Mouse (Mus musculus): ENCODE measurements around the gene Mmp14. TPM values are rescaled to one million over a fixed set of nuclear protein-coding genes. Genes with fewer than 3 reads are reported as not detected.

Mmp14 gene
- total and polyA plus RNA-seq, 3 experiments: 19.4 to 29.9 TPM; not detected in 1

DNA sequence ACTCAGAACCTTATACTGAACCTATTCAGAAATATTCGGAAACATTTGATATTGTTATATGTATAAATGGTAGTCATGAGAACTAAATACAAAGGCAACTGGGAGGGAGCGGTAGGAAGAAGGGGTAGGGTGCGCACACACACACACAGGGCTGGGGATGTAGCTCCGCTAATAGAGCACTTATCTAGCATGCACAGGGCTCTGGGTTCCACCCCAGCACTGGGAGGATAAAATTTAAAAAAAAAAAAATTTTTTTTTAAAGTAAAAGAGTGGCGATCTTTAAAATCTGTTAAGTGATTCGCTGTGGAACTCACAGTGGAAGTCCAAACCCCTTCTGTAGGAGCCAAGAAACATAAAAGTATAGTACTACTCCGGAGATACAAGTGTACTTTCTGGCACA is 54.5 kb downstream of the Mmp14 start:
- peak; percentile 82 for DNase-seq (ENCODE audit: low read depth, low spot score)
- no peak overlapping the region for H3K4me3 ChIP-seq (ENCODE audit: control insufficient read depth in 1 of 2, insufficient read depth in 1 of 2, low read depth in 2 of 2, low read length in 2 of 2)
- H3K79me2 ChIP-seq (ENCODE audit: control insufficient read depth, insufficient read depth, low read length, poor library complexity): no peaks in the 10 kb centered on the region
- no peaks in the 10 kb centered on the region for H3K9me3 ChIP-seq (replicated peaks; ENCODE audit: insufficient read depth, low read length)
- TF ChIP-seq EP300 (IDR thresholded peaks at IDR 0.05; ENCODE audit: low read depth in 1 of 2, low read length in 2 of 2): peak; percentile 81 to 83
- no peak for TF ChIP-seq POLR2AphosphoS2 (IDR thresholded peaks at IDR 0.05; ENCODE audit: low read length)
- TF ChIP-seq USF2 (IDR thresholded peaks at IDR 0.05; ENCODE audit: borderline replicate concordance in 1 of 2, insufficient read depth in 1 of 2, low read depth in 1 of 2, low read length in 2 of 2): no peak
- no peak for TF ChIP-seq E2F4 (IDR thresholded peaks at IDR 0.05; ENCODE audit: borderline replicate concordance, low read depth, low read length)
- peak; percentile 85 for TF ChIP-seq GATA1 (IDR thresholded peaks at IDR 0.05; ENCODE audit: low read depth, low read length)
- no peak for TF ChIP-seq USF1 (IDR thresholded peaks at IDR 0.05; ENCODE audit: low read depth, low read length)
- TF ChIP-seq RCOR1 (IDR thresholded peaks at IDR 0.05; ENCODE audit: low read depth, low read length): peak; percentile 88
- peak; percentile 14; the same call in 1 of the 2 replicates for TF ChIP-seq TBP (IDR thresholded peaks at IDR 0.05; ENCODE audit: low read depth, low read length)
- peak; percentile 50; the same call in 1 of the 2 replicates for TF ChIP-seq ETS1 (IDR thresholded peaks at IDR 0.05; ENCODE audit: low read depth, low read length)
- TF ChIP-seq JUND (IDR thresholded peaks at IDR 0.05; ENCODE audit: low read depth, low read length): no peak
- TF ChIP-seq TAL1 (IDR thresholded peaks at IDR 0.05; ENCODE audit: low read length): peak; percentile 70
- TF ChIP-seq NELFE (IDR thresholded peaks at IDR 0.05; ENCODE audit: low read depth, low read length): no peak
- no peak for TF ChIP-seq MEF2A (IDR thresholded peaks at IDR 0.05; ENCODE audit: extremely low read depth, insufficient replicate concordance, low read depth, low read length, poor library complexity, severe bottlenecking)
- peak; percentile 94 for TF ChIP-seq ZNF384 (IDR thresholded peaks at IDR 0.05; ENCODE audit: low read depth, low read length)
- TF ChIP-seq MAZ (IDR thresholded peaks at IDR 0.05; ENCODE audit: low read depth, low read length): peak; percentile 29; the same call in 1 of the 2 replicates
- TF ChIP-seq CTCF (IDR thresholded peaks at IDR 0.05 in 2 of 3, conservative IDR thresholded peaks at IDR 0.05 in 1 of 3; ENCODE audit: control insufficient read depth in 1 of 3, insufficient read depth in 1 of 3, low read depth in 2 of 3, low read length in 3 of 3, poor library complexity in 1 of 3, severe bottlenecking in 1 of 3): no peak
- TF ChIP-seq TCF12 (IDR thresholded peaks at IDR 0.05; ENCODE audit: low read depth, low read length): peak; percentile 91
- TF ChIP-seq SMC3 (IDR thresholded peaks at IDR 0.05; ENCODE audit: low read depth, low read length): no peak
- TF ChIP-seq SIN3A (IDR thresholded peaks at IDR 0.05; ENCODE audit: low read length): no peak; the same call in none of the 2 replicates
- TF ChIP-seq ELF1 (IDR thresholded peaks at IDR 0.05; ENCODE audit: low read depth, low read length): no peak
- peaks cover 13 to 41% of the 10 kb centered on the region in 2 experiments for H3K4me1 ChIP-seq (ENCODE audit: control insufficient read depth in 1 of 2, insufficient read depth in 2 of 2, low read length in 2 of 2)
- H3K9ac ChIP-seq (ENCODE audit: control insufficient read depth, low read depth, low read length, poor library complexity, severe bottlenecking): no peak overlapping the region
- H3K36me3 ChIP-seq (ENCODE audit: control insufficient read depth in 1 of 2, insufficient read depth in 2 of 2, low read length in 2 of 2): peaks cover 0 to 32% of the 10 kb centered on the region in 2 experiments; a peak in 2 of 4 replicates
- H3K27ac ChIP-seq (ENCODE audit: control insufficient read depth, low read depth, low read length): peak overlapping the region; percentile 59
- H3K27me3 ChIP-seq (ENCODE audit: control insufficient read depth in 1 of 2, insufficient read depth in 2 of 2, low read length in 2 of 2): no peaks in the 10 kb centered on the region

DNA sequence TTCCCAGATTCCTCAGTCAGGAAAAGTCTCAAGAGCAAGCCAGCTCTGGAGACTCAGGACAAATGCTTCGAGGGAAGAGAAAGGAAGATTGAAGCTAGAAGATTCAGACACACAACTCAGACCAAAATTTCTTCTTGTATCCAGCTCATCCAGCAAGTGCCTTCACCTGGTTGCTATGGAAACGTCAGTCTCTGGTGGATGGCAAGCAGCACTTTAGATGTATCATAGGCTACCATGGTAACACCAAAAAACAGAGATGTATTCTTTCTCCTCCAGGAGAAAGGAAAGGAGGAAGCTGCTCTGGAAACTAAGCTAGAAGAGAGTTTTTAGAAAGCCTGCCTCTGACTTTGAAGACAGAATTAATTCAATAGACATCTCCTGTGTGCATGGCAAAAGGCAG is 56.3 kb downstream of the Mmp14 start:
- no peaks in the 10 kb centered on the region for H3K27me3 ChIP-seq (ENCODE audit: control insufficient read depth in 1 of 2, insufficient read depth in 2 of 2, low read length in 2 of 2)
- peaks cover 8 to 27% of the 10 kb centered on the region in 2 experiments for H3K4me1 ChIP-seq (ENCODE audit: control insufficient read depth in 1 of 2, insufficient read depth in 2 of 2, low read length in 2 of 2)
- no peaks in the 10 kb centered on the region for H3K79me2 ChIP-seq (ENCODE audit: control insufficient read depth, insufficient read depth, low read length, poor library complexity)
- no peak overlapping the region for H3K27ac ChIP-seq (ENCODE audit: control insufficient read depth, low read depth, low read length)
- TF ChIP-seq USF1 (IDR thresholded peaks at IDR 0.05; ENCODE audit: low read depth, low read length) (no peak), GATA1 (IDR thresholded peaks at IDR 0.05; ENCODE audit: low read depth, low read length) (no peak), NRF1 (IDR thresholded peaks at IDR 0.05; ENCODE audit: insufficient read depth, low read depth, low read length, poor library complexity, severe bottlenecking) (no peak)
- H3K9ac ChIP-seq (ENCODE audit: control insufficient read depth, low read depth, low read length, poor library complexity, severe bottlenecking): no peak overlapping the region
- DNase-seq (ENCODE audit: low read depth, low spot score): peak; percentile 38
- H3K9me3 ChIP-seq (replicated peaks; ENCODE audit: insufficient read depth, low read length): no peaks in the 10 kb centered on the region
- H3K36me3 ChIP-seq (ENCODE audit: control insufficient read depth in 1 of 2, insufficient read depth in 2 of 2, low read length in 2 of 2): peaks cover 0 to 19% of the 10 kb centered on the region in 2 experiments; a peak in 2 of 4 replicates
- no peak overlapping the region for H3K4me3 ChIP-seq (ENCODE audit: control insufficient read depth in 1 of 2, insufficient read depth in 1 of 2, low read depth in 2 of 2, low read length in 2 of 2)
